15 mouse cellular contexts compared by ENCODE assay signal in genomic region chr11:52420296-52421052, GRCm38 (mm10). TPM values are rescaled to one million over a fixed set of nuclear protein-coding genes. Genes with fewer than 3 reads are reported as not detected.
DNase-seq lines count a peak whose midpoint lies in the region; ATAC-seq and TF ChIP-seq lines count a peak whose summit lies in the region.
"Had no signal": no experiment of that assay in that cellular context is flagged by ENCODE, and none has a peak within 500 bp of the region (broad histone marks: within the 10 kb centered on the region; RNA-seq: fewer than 3 reads in every experiment).

No protein-coding gene starts in this region.

- no peak for TF ChIP-seq CTCF in intestine, postnatal 0 days (IDR thresholded peaks at IDR 0.05; ENCODE audit: low read depth)
- TF ChIP-seq CTCF in kidney, postnatal 0 days (IDR thresholded peaks at IDR 0.05; ENCODE audit: low read depth), result no peak

- no peaks in the 10 kb centered on the region for H3K4me1 ChIP-seq in intestine, postnatal 0 days (replicated peaks; ENCODE audit: control insufficient read depth, insufficient read depth, low read length)
- H3K4me1 ChIP-seq in intestine, embryonic 15.5 days (replicated peaks), result peaks cover 6% of the 10 kb centered on the region; the same call in 1 of the 2 replicates
- H3K4me1 ChIP-seq in kidney, postnatal 0 days (replicated peaks; ENCODE audit: insufficient read depth, low read length), result no peaks in the 10 kb centered on the region; the same call in 1 of the 2 replicates
- H3K4me1 ChIP-seq: embryonic facial prominence, embryonic 13.5 days; forebrain, embryonic 12.5 days; hindbrain, embryonic 12.5 days had no signal

- no peaks in the 10 kb centered on the region for H3K9me3 ChIP-seq in intestine, postnatal 0 days (ENCODE audit: control insufficient read depth)
- H3K9me3 ChIP-seq in intestine, embryonic 15.5 days, result no peaks in the 10 kb centered on the region
- H3K9me3 ChIP-seq in kidney, postnatal 0 days (replicated peaks; ENCODE audit: low read length), result no peaks in the 10 kb centered on the region
- H3K9me3 ChIP-seq: embryonic facial prominence, embryonic 13.5 days; forebrain, embryonic 12.5 days; G1E; hindbrain, embryonic 12.5 days had no signal

- H3K9ac ChIP-seq in intestine, postnatal 0 days (ENCODE audit: low read depth, low read length), result no peak overlapping the region
- H3K9ac ChIP-seq in intestine, embryonic 15.5 days, result no peak overlapping the region
- no peak overlapping the region for H3K9ac ChIP-seq in kidney, postnatal 0 days (ENCODE audit: low read depth, low read length)
- H3K9ac ChIP-seq: embryonic facial prominence, embryonic 13.5 days; forebrain, embryonic 12.5 days; hindbrain, embryonic 12.5 days had no signal

- H3K4me2 ChIP-seq in intestine, postnatal 0 days (replicated peaks; ENCODE audit: low read depth), result no peak overlapping the region
- no peak overlapping the region for H3K4me2 ChIP-seq in intestine, embryonic 15.5 days (replicated peaks)
- H3K4me2 ChIP-seq in kidney, postnatal 0 days (ENCODE audit: low read length), result no peak overlapping the region
- H3K4me2 ChIP-seq: embryonic facial prominence, embryonic 13.5 days; forebrain, embryonic 12.5 days; hindbrain, embryonic 12.5 days had no signal

- no peak overlapping the region for H3K27ac ChIP-seq in intestine, postnatal 0 days (ENCODE audit: low read depth, low read length)
- no peak overlapping the region for H3K27ac ChIP-seq in intestine, embryonic 15.5 days
- no peak overlapping the region for H3K27ac ChIP-seq in kidney, postnatal 0 days
- H3K27ac ChIP-seq: embryonic facial prominence, embryonic 13.5 days; forebrain, embryonic 12.5 days; hindbrain, embryonic 12.5 days had no signal

- no peaks in the 10 kb centered on the region for H3K36me3 ChIP-seq in intestine, postnatal 0 days (ENCODE audit: control insufficient read depth, insufficient read depth)
- no peaks in the 10 kb centered on the region for H3K36me3 ChIP-seq in intestine, embryonic 15.5 days
- no peaks in the 10 kb centered on the region for H3K36me3 ChIP-seq in kidney, postnatal 0 days (ENCODE audit: insufficient read depth, low read length)
- H3K36me3 ChIP-seq: embryonic facial prominence, embryonic 13.5 days; forebrain, embryonic 12.5 days; G1E; hindbrain, embryonic 12.5 days had no signal

- 59% methylated on average over 12 of the region's 12 CpGs for WGBS in intestine, postnatal 0 days
- whole genome bisulfite sequencing in intestine, embryonic 15.5 days, result 47% methylated on average over 12 of the region's 12 CpGs
- 32% methylated on average over 12 of the region's 12 CpGs for WGBS in kidney, postnatal 0 days

- 0 out of 2 replicates have a peak, but pooled peaks have one; percentile 10 for ATAC-seq in intestine, postnatal 0 days
- ATAC-seq in intestine, embryonic 15.5 days, result no peak
- 0 out of 2 replicates have a peak, but pooled peaks have one; percentile 33 for ATAC-seq in kidney, postnatal 0 days (replicated peaks; ENCODE audit: low FRiP score, low read depth)
- ATAC-seq: CD4-positive, CD25-positive, alpha-beta regulatory T cell, adult 4 months had no signal

- peak; percentile 64 for DNase-seq in kidney, adult 9 months
- DNase-seq in kidney, postnatal 0 days (ENCODE audit: low spot score), result no peak
- DNase-seq in kidney, postnatal 36 days, result peak; percentile 52 to 58
- DNase-seq in heart, adult 11 months, result no peak
- DNase-seq in layer of hippocampus, postnatal 25 days (ENCODE audit: extremely low spot score in 1 of 2, low spot score in 1 of 2), result no peak
- DNase-seq in urinary bladder, adult 2 months (ENCODE audit: low spot score), result no peak
- DNase-seq: adrenal gland, adult 8-10 months; gastrocnemius, postnatal 25 days had no signal

- H3K4me3 ChIP-seq in intestine, postnatal 0 days (ENCODE audit: low read depth, low read length), result no peak overlapping the region
- H3K4me3 ChIP-seq in intestine, embryonic 15.5 days (replicated peaks), result no peak overlapping the region
- no peak overlapping the region for H3K4me3 ChIP-seq in kidney, postnatal 0 days (replicated peaks; ENCODE audit: low read depth, low read length)
- H3K4me3 ChIP-seq: embryonic facial prominence, embryonic 13.5 days; forebrain, embryonic 12.5 days; hindbrain, embryonic 12.5 days had no signal

- no peaks in the 10 kb centered on the region for H3K27me3 ChIP-seq in intestine, postnatal 0 days (replicated peaks; ENCODE audit: control insufficient read depth, insufficient read depth, low read length)
- H3K27me3 ChIP-seq in intestine, embryonic 15.5 days (replicated peaks), result no peaks in the 10 kb centered on the region
- no peaks in the 10 kb centered on the region for H3K27me3 ChIP-seq in kidney, postnatal 0 days (ENCODE audit: insufficient read depth, low read length)
- H3K27me3 ChIP-seq: embryonic facial prominence, embryonic 13.5 days had no signal

RNA-seq across cellular contexts. Expression of gene 9530068E07Rik, which starts 24.2 kb away (rescaled TPM):
- 89.2 and 92.0 TPM in 2 replicates for polyA plus RNA-seq in intestine, postnatal 0 days (2015; fragmentation: Nextera tagmentation; extraction: Ambion mirVana)
- 159 and 166 TPM in 2 replicates for polyA plus RNA-seq in intestine, embryonic 15.5 days (2015; fragmentation: Nextera tagmentation; extraction: Ambion mirVana)
- 228 and 245 TPM in 2 replicates for polyA plus RNA-seq in kidney, postnatal 0 days (2015; fragmentation: Nextera tagmentation; extraction: Ambion mirVana)
- total RNA-seq in layer of hippocampus, postnatal 25 days (2021), result 10 to 100 TPM; 71.3 to 78.1 TPM
- 217 and 261 TPM in 2 replicates for polyA plus RNA-seq in urinary bladder, adult 2 months (2012; rRNA removed)

RNA-seq across cellular contexts. Expression of gene Vdac1, which starts 59.8 kb away (rescaled TPM):
- polyA plus RNA-seq in intestine, postnatal 0 days (2015; fragmentation: Nextera tagmentation; extraction: Ambion mirVana), result 175 and 180 TPM in 2 replicates
- polyA plus RNA-seq in intestine, embryonic 15.5 days (2015; fragmentation: Nextera tagmentation; extraction: Ambion mirVana), result 287 and 295 TPM in 2 replicates
- 355 and 398 TPM in 2 replicates for polyA plus RNA-seq in kidney, postnatal 0 days (2015; fragmentation: Nextera tagmentation; extraction: Ambion mirVana)
- total RNA-seq in layer of hippocampus, postnatal 25 days (2021), result 100 to 1,000 TPM; 529 to 579 TPM
- 166 and 206 TPM in 2 replicates for polyA plus RNA-seq in urinary bladder, adult 2 months (2012; rRNA removed)

Comparison
In these comparisons a context has a peak if more than half of its experiments do, and no peak if none do; other contexts are left out.
1. DNase-seq: peak in kidney, adult 9 months (single experiment) and kidney, postnatal 36 days (2 of 2); none in kidney, postnatal 0 days (single experiment), heart, adult 11 months (single experiment), layer of hippocampus, postnatal 25 days (0 of 2) and urinary bladder, adult 2 months (single experiment).